Mouse (Mus musculus) olfactory bulb, adult 2 months (tissue): ENCODE measurements around the gene Lrrc8d.

Experiments used
- CTCF ChIP-seq: fragments of 200-500 bp; IDR thresholded peaks from 2 replicates; pipeline ENCODE4 v1.5.1; 2012; ENCODE audit warnings: low read depth, mild to moderate bottlenecking, low read length, moderate library complexity; ENCODE audit not compliant: insufficient read depth
- POLR2A ChIP-seq: fragments of 200-500 bp; IDR thresholded peaks from 2 replicates; pipeline ENCODE4 v1.6.1; 2012; ENCODE audit warnings: mild to moderate bottlenecking, low read depth, low read length, moderate library complexity; ENCODE audit not compliant: insufficient read depth

DNA sequence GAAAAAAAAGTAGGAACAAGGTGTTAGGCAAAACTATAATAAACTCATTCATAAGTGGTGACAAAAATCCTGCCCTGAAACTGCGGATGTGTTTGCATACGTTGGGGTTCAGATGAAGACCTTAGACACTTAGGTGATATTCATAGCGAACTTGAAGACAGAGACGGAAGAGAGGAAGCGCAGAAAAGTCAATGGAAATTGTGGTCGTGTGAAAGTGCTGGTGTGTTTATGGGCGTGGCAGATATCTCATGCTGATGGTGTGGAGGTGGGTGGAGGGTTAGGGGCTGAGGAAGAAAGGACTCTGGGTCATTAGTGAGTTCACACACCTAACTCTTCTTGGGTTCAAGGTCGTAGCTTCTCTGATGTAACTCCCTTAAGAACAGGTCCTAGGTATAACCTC is 172.4 kb downstream of the Lrrc8d start:
- no peak for TF ChIP-seq CTCF
- TF ChIP-seq POLR2A, result no peak
